Mouse (Mus musculus): ENCODE data around the gene Prickle1.

DNA sequence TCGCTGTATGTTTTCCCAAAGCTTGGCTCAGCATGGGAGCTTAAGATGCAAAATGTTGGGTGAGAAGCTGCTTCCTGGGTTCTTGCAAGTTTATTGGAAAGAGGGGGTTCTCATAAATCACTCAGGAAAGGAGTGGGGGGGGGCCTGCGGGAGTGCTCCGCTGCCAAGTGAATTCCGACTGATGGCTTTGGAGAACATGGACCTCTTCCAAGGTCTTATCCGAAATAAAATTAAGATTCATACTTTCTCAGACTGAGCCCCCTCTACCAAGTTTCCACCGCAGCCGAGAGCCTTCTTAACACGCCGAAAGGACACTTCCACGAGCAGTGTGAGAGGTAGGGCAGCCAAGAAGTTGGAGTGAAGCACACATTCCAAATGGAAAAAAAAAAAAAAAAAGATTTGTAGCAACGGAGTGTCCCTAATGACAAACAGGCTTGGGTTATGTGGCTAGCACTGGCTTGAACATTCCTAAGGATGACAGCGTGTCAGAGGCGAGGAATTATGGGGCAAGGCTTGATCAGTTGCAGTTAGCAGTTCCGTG is 34.4 kb upstream of the Prickle1 start:
- TF ChIP-seq CTCF (conservative IDR thresholded peaks at IDR 0.05; ENCODE audit: insufficient read depth, insufficient read length, low read depth, low read length) (no peak), POLR2A (IDR thresholded peaks at IDR 0.05; ENCODE audit: low read depth, low read length) (no peak)
